Mouse (Mus musculus): Measurements from ENCODE around the gene 1700037H04Rik. TPM values are rescaled to one million over a fixed set of nuclear protein-coding genes. Genes with fewer than 3 reads are reported as not detected.

Gene 1700037H04Rik
- total and polyA plus RNA-seq, 2 experiments from 2014 or later, result 44.8 to 60.4 TPM

DNA sequence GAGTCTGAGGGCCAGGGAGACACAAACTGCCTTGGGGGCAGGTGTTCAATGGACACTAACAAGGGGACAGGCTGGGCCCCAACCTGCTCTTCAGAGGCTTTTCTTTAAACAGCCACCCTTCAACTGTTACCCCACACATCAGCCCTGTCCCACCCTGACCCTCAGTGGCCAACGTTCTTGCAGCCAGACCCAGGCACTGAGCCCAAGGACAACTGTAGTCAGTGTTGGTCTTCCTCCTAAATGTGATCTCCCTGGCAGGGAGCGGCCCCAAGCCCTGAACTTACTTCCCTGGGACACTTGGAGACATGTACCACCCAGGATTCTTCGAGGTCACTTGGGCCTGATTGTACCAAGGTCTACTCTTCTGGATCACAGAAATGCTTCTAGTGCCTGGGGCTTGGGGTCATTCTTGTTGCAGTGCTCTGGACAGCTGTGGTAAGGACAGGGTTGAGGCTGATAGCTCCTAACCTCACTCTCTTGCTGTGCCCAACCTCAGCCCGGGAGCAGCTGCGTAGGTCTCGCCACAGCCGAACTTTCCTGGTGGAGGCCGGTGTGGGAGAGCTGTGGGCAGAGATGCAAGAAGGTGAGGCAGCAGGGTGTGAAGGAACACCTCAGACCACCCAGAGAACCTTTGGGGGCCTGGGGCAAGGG, 18.4 kb downstream of the 1700037H04Rik start:
- no peak overlapping the region for H3K4me2 ChIP-seq (ENCODE audit: low read depth, low read length, poor library complexity, severe bottlenecking)
- H3K27me3 ChIP-seq (ENCODE audit: insufficient read depth, low read length), result no peaks in the 10 kb centered on the region
- no peak overlapping the region for H3K9ac ChIP-seq (replicated peaks; ENCODE audit: low read length, poor library complexity, severe bottlenecking)
- no peak for DNase-seq (ENCODE audit: low spot score)
- no peaks in the 10 kb centered on the region for H3K4me1 ChIP-seq (ENCODE audit: insufficient read depth, low read length)
- no peak for TF ChIP-seq CTCF (IDR thresholded peaks at IDR 0.05)
- 97% methylated on average over 8 of the region's 8 CpGs for WGBS
- no peak overlapping the region for H3K27ac ChIP-seq (ENCODE audit: low read depth, low read length)
- no peak overlapping the region for H3K4me3 ChIP-seq (ENCODE audit: low read depth, low read length)
- no peaks in the 10 kb centered on the region for H3K9me3 ChIP-seq (ENCODE audit: low read length)
- peaks cover 20% of the 10 kb centered on the region for H3K36me3 ChIP-seq (ENCODE audit: insufficient read depth, low read length)
- no peak for ATAC-seq (ENCODE audit: low FRiP score)

GRCm38 (mm10) chr2:131140533-131140905, 19.4 kb downstream of the 1700037H04Rik start:
- no peak overlapping the region for H3K4me3 ChIP-seq (ENCODE audit: low read depth, low read length)
- peaks cover 11% of the 10 kb centered on the region for H3K36me3 ChIP-seq (ENCODE audit: insufficient read depth, low read length)
- no peaks in the 10 kb centered on the region for H3K9me3 ChIP-seq (ENCODE audit: low read length)
- no peak overlapping the region for H3K4me2 ChIP-seq (ENCODE audit: low read depth, low read length, poor library complexity, severe bottlenecking)
- no peaks in the 10 kb centered on the region for H3K27me3 ChIP-seq (ENCODE audit: insufficient read depth, low read length)
- H3K4me1 ChIP-seq (ENCODE audit: insufficient read depth, low read length), result no peaks in the 10 kb centered on the region
- H3K9ac ChIP-seq (replicated peaks; ENCODE audit: low read length, poor library complexity, severe bottlenecking), result no peak overlapping the region
- TF ChIP-seq CTCF (IDR thresholded peaks at IDR 0.05), result no peak
- ATAC-seq (ENCODE audit: low FRiP score) (no peak), DNase-seq (ENCODE audit: low spot score) (no peak)
- H3K27ac ChIP-seq (ENCODE audit: low read depth, low read length), result no peak overlapping the region
- 73% methylated on average over 5 of the region's 5 CpGs for WGBS

GRCm38 (mm10) chr2:131139886-131140532, 19.9 kb downstream of the 1700037H04Rik start:
- ATAC-seq (ENCODE audit: low FRiP score) (no peak), DNase-seq (ENCODE audit: low spot score) (no peak)
- Histone ChIP-seq H3K4me3 (ENCODE audit: low read depth, low read length) (no peak overlapping the region), H3K4me1 (ENCODE audit: insufficient read depth, low read length) (no peaks in the 10 kb centered on the region), H3K36me3 (ENCODE audit: insufficient read depth, low read length) (peaks cover 6% of the 10 kb centered on the region), H3K27ac (ENCODE audit: low read depth, low read length) (no peak overlapping the region), H3K9me3 (ENCODE audit: low read length) (no peaks in the 10 kb centered on the region), H3K27me3 (ENCODE audit: insufficient read depth, low read length) (no peaks in the 10 kb centered on the region), H3K4me2 (ENCODE audit: low read depth, low read length, poor library complexity, severe bottlenecking) (no peak overlapping the region), H3K9ac (replicated peaks; ENCODE audit: low read length, poor library complexity, severe bottlenecking) (no peak overlapping the region)
- TF ChIP-seq CTCF (IDR thresholded peaks at IDR 0.05), result no peak
- 71% methylated on average over 5 of the region's 5 CpGs for WGBS

GRCm38 (mm10) chr2:131139287-131139686, 20.6 kb downstream of the 1700037H04Rik start:
- 97% methylated on average over 5 of the region's 5 CpGs for WGBS
- H3K4me3 ChIP-seq (ENCODE audit: low read depth, low read length), result no peak overlapping the region
- H3K4me1 ChIP-seq (ENCODE audit: insufficient read depth, low read length), result no peaks in the 10 kb centered on the region
- H3K27ac ChIP-seq (ENCODE audit: low read depth, low read length), result no peak overlapping the region
- H3K36me3 ChIP-seq (ENCODE audit: insufficient read depth, low read length), result no peaks in the 10 kb centered on the region
- no peak for DNase-seq (ENCODE audit: low spot score)
- no peak for ATAC-seq (ENCODE audit: low FRiP score)
- no peak for TF ChIP-seq CTCF (IDR thresholded peaks at IDR 0.05)
- no peaks in the 10 kb centered on the region for H3K9me3 ChIP-seq (ENCODE audit: low read length)
- H3K4me2 ChIP-seq (ENCODE audit: low read depth, low read length, poor library complexity, severe bottlenecking), result no peak overlapping the region
- no peak overlapping the region for H3K9ac ChIP-seq (replicated peaks; ENCODE audit: low read length, poor library complexity, severe bottlenecking)
- no peaks in the 10 kb centered on the region for H3K27me3 ChIP-seq (ENCODE audit: insufficient read depth, low read length)

- Histone ChIP-seq H3K9ac (replicated peaks; ENCODE audit: low read length, poor library complexity, severe bottlenecking) (no peak overlapping the region), H3K27ac (ENCODE audit: low read depth, low read length) (no peak overlapping the region), H3K4me3 (ENCODE audit: low read depth, low read length) (no peak overlapping the region), H3K4me1 (ENCODE audit: insufficient read depth, low read length) (no peaks in the 10 kb centered on the region), H3K4me2 (ENCODE audit: low read depth, low read length, poor library complexity, severe bottlenecking) (no peak overlapping the region), H3K9me3 (ENCODE audit: low read length) (no peaks in the 10 kb centered on the region), H3K36me3 (ENCODE audit: insufficient read depth, low read length) (no peaks in the 10 kb centered on the region), H3K27me3 (ENCODE audit: insufficient read depth, low read length) (no peaks in the 10 kb centered on the region)
- no peak for DNase-seq (ENCODE audit: low spot score)
- WGBS, result 87% methylated on average over 7 of the region's 7 CpGs
- ATAC-seq (ENCODE audit: low FRiP score), result no peak
- TF ChIP-seq CTCF (IDR thresholded peaks at IDR 0.05), result no peak
Measured at GRCm38 (mm10) chr2:131138760-131139159, 21.1 kb downstream of the 1700037H04Rik start.

DNA sequence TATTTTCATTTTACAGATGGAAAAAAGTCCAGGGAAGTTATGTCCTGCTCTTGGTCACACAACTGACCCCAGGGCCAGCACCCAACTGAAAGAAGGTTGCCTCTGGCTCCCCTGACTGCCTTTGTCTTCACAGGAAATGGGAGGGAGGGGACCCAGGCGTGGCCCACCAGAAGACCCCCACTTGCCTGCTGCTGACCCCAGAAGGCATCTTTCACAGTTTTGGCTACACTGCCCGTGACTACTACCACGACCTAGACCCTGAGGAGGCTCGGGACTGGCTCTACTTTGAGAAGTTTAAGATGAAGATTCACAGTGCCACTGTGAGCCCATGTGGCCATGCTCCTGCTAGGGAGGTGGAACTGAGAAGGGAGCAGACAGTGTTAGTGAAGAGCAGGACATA, 21.6 kb downstream of the 1700037H04Rik start:
- WGBS, result 93% methylated on average over 4 of the region's 4 CpGs
- ATAC-seq (ENCODE audit: low FRiP score) (no peak), DNase-seq (ENCODE audit: low spot score) (no peak)
- no peak overlapping the region for H3K9ac ChIP-seq (replicated peaks; ENCODE audit: low read length, poor library complexity, severe bottlenecking)
- H3K27me3 ChIP-seq (ENCODE audit: insufficient read depth, low read length), result no peaks in the 10 kb centered on the region
- TF ChIP-seq CTCF (IDR thresholded peaks at IDR 0.05), result no peak
- no peaks in the 10 kb centered on the region for H3K9me3 ChIP-seq (ENCODE audit: low read length)
- H3K4me1 ChIP-seq (ENCODE audit: insufficient read depth, low read length), result no peaks in the 10 kb centered on the region
- no peak overlapping the region for H3K4me3 ChIP-seq (ENCODE audit: low read depth, low read length)
- no peak overlapping the region for H3K27ac ChIP-seq (ENCODE audit: low read depth, low read length)
- no peaks in the 10 kb centered on the region for H3K36me3 ChIP-seq (ENCODE audit: insufficient read depth, low read length)
- H3K4me2 ChIP-seq (ENCODE audit: low read depth, low read length, poor library complexity, severe bottlenecking), result no peak overlapping the region

All from midbrain, postnatal 0 days (tissue).